Mouse (Mus musculus) MEL (cell line): ENCODE results near the gene Fryl.

Source experiments
- POLR2A ChIP-seq, 2 experiments: IDR thresholded peaks; 2 replicates each; pipeline ENCODE4 v1.6.1; 2011 to 2012; ENCODE audit warnings: low read length in 2 of 2, mild to moderate bottlenecking in 2 of 2, control low read depth in 1 of 2, improper control_type of control experiment in 1 of 2, low read depth in 1 of 2, moderate library complexity in 1 of 2; ENCODE audit not compliant: control insufficient read depth in 1 of 2, insufficient read depth in 1 of 2, poor library complexity in 1 of 2
- TAL1 ChIP-seq: IDR thresholded peaks from 2 replicates; pipeline ENCODE4 v1.6.1; 2012; ENCODE audit warnings: mild to moderate bottlenecking, inconsistent platforms, low read length, moderate library complexity, mixed read lengths

DNA sequence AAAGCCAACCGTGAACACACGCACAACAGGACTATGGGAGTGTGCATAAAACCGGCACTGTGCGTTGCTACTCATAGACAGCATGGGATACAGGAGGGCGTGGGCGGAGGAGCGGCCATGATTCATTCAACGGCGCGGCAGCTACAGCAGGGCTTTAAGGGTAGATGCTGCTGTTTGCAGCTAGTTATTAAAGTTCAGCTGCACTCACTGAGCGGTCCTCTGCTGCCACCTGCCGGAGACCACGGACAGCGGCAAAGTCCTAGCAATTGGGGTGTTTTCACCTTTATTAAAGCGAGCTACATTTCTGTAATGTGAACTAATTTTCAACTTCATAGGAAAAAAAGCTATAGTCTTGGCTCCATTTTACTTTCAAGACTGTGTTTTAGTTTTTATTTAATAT is 185.1 kb downstream of the Fryl start:
- TF ChIP-seq TAL1 (no peak), POLR2A (IDR thresholded peaks at IDR 0.05; ENCODE audit: control insufficient read depth in 1 of 2, insufficient read depth in 1 of 2, low read depth in 1 of 2, low read length in 2 of 2, poor library complexity in 1 of 2) (no peak)
